Mouse (Mus musculus): Measurements from ENCODE around the gene Wfdc15a. TPM values are rescaled to one million over a fixed set of nuclear protein-coding genes. Genes with fewer than 3 reads are reported as not detected.

Gene Wfdc15a
- not detected in 2 replicates for polyA plus RNA-seq (2014; fragmentation: Nextera tagmentation; extraction: Ambion mirVana)

DNA sequence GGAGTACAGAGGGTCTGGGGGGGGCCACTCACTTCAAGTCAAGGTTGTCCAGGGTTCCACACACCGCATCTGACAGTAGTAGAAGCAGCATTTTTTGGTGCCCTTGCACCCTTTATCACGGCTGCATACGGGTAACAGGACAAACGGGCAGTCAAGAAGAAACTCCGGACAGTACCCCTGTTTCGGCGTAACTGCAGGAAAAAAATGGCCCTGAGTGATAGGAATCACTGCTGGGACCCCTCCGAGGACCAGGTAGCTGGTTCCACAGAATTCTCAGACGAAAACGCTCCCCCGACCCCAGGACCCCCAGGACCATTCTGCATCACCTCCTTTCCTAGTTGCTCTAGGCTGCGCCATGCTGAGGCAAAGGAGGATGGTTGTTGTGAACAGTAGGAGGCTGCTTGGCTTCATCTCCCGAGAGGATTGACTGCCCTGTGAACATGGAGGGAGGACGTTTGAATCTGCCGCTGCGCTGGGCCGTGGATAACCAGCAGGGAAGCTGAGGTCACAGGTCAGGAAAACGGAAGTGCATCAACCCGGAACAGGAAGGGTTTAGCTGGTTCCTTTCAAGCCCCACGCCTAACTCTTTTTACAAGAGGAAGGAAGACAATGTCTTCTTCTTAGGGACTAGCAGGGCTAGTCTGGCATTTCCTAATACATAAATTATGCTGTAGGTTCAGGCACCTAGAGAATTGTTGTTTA, at the start of gene Wfdc15a:
TSS of gene Wfdc15a (minus strand) at position 505 of the 702 bp plus-strand sequence.
- no peaks in the 10 kb centered on the region for H3K27me3 ChIP-seq (replicated peaks; ENCODE audit: control insufficient read depth, insufficient read depth, low read length)
- H3K27ac ChIP-seq (ENCODE audit: low read depth), result no peak within 1 kb of the TSS
- H3K4me2 ChIP-seq (ENCODE audit: low read length), result no peak within 1 kb of the TSS
- 78% methylated on average over 20 of the region's 20 CpGs for WGBS
- no peaks in the 10 kb centered on the region for H3K4me1 ChIP-seq (replicated peaks; ENCODE audit: control insufficient read depth, insufficient read depth, low read length)
- no peaks in the 10 kb centered on the region for H3K9me3 ChIP-seq (ENCODE audit: control insufficient read depth, low read length)
- no peaks in the 10 kb centered on the region for H3K36me3 ChIP-seq (ENCODE audit: control insufficient read depth, insufficient read depth, low read length)
- ATAC-seq (replicated peaks; ENCODE audit: low FRiP score, low TSS enrichment, low read depth), result no peak
- DNase-seq (ENCODE audit: low spot score), result no peak
- H3K4me3 ChIP-seq (ENCODE audit: low read depth, low read length), result no peak within 1 kb of the TSS
- no peak within 1 kb of the TSS for H3K9ac ChIP-seq (ENCODE audit: low read length)

DNA sequence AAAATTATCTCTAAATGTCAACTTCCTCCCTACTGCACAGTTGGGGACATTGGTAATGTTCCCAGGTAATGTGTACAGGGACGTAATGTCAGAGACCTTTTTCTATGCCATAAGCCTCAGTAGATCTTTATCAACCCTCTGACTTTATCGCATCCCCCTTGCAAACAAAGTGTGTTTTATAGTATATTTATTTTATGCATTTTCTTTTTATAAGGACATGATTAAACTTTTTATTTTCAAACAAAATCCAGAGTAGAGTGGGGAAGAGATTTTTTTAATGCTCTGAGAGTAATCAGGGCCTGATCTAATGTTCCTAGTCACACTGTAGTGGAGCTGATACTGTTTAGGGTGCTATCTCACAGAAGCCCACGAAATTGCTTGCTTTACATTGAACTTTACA, 38.4 kb upstream of the Wfdc15a start, which contains the start of gene Svs2:
TSS of gene Svs2 (minus strand) at position 101 of the 400 bp plus-strand sequence.
- DNase-seq (ENCODE audit: low spot score), result no peak
- Histone ChIP-seq H3K9ac (ENCODE audit: low read length) (no peak within 1 kb of the TSS), H3K27me3 (replicated peaks; ENCODE audit: control insufficient read depth, insufficient read depth, low read length) (no peaks in the 10 kb centered on the region), H3K36me3 (ENCODE audit: control insufficient read depth, insufficient read depth, low read length) (no peaks in the 10 kb centered on the region), H3K4me3 (ENCODE audit: low read depth, low read length) (no peak within 1 kb of the TSS), H3K4me1 (replicated peaks; ENCODE audit: control insufficient read depth, insufficient read depth, low read length) (no peaks in the 10 kb centered on the region), H3K9me3 (ENCODE audit: control insufficient read depth, low read length) (no peaks in the 10 kb centered on the region), H3K4me2 (ENCODE audit: low read length) (no peak within 1 kb of the TSS), H3K27ac (ENCODE audit: low read depth) (no peak within 1 kb of the TSS)
- 77% methylated on average over 3 of the region's 3 CpGs for WGBS
- no peak for ATAC-seq (replicated peaks; ENCODE audit: low FRiP score, low TSS enrichment, low read depth)

DNA sequence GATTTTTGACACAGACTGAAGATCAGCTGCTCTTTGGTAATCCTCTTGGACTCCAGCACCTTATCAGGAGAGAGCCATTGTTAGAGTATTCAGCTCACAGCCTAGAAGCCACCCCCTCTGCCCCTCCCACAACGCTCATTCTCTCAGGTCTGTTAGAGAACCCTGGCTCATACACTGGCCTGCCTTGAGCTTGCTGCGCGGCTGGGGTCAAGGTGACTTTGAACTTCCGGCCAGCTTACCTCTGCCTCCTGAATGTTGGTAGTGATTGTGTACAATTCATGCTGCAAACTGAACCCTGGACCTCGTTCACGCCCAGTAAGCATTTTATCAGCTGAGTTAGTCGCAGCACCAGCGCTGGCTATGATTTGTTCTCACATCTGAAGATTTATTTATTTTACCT, 32.7 kb upstream of the Wfdc15a start:
- Histone ChIP-seq H3K9me3 (ENCODE audit: control insufficient read depth, low read length) (no peaks in the 10 kb centered on the region), H3K27ac (ENCODE audit: low read depth) (no peak overlapping the region), H3K27me3 (replicated peaks; ENCODE audit: control insufficient read depth, insufficient read depth, low read length) (no peaks in the 10 kb centered on the region), H3K4me1 (replicated peaks; ENCODE audit: control insufficient read depth, insufficient read depth, low read length) (no peaks in the 10 kb centered on the region), H3K4me3 (ENCODE audit: low read depth, low read length) (no peak overlapping the region), H3K4me2 (ENCODE audit: low read length) (no peak overlapping the region), H3K36me3 (ENCODE audit: control insufficient read depth, insufficient read depth, low read length) (no peaks in the 10 kb centered on the region), H3K9ac (ENCODE audit: low read length) (no peak overlapping the region)
- no peak for ATAC-seq (replicated peaks; ENCODE audit: low FRiP score, low TSS enrichment, low read depth)
- no peak for DNase-seq (ENCODE audit: low spot score)
- 80% methylated on average over 8 of the region's 8 CpGs for WGBS

DNA sequence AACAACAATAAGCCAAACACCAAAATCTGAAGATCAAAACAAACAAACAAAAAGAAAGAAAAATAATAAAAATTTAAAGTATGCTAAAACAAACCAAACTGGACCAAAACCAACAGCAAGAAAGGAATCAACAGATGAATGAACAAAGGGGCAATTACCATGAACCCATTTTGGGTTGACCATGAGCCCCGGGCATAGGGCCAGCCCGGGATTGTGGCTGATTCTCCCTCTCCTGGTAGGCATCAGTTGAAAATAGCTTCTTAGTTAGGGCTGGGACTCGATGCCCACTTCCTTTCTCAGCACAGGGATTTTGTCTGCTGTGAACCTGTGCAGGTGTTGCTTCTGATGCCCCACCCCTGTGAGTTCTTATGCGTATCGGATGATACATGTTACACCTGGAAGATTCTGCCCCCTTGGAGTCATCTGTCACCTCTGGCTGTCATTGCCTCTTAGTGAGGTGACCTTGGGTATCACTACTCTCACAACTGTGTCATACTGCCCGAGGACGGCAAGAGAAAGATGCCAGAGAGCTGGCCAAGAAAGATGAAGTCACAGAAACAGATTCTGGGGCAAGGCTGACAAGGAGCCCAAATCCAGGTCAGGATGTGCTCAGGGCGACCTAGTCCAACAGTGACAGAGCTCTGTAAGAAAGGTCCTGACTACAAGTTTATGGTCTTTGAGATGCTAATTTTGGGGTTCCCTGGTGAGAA, 28.6 kb upstream of the Wfdc15a start:
- no peaks in the 10 kb centered on the region for H3K4me1 ChIP-seq (replicated peaks; ENCODE audit: control insufficient read depth, insufficient read depth, low read length)
- no peak overlapping the region for H3K27ac ChIP-seq (ENCODE audit: low read depth)
- no peaks in the 10 kb centered on the region for H3K36me3 ChIP-seq (ENCODE audit: control insufficient read depth, insufficient read depth, low read length)
- WGBS, result 84% methylated on average over 8 of the region's 8 CpGs
- ATAC-seq (replicated peaks; ENCODE audit: low FRiP score, low TSS enrichment, low read depth), result no peak
- H3K4me3 ChIP-seq (ENCODE audit: low read depth, low read length), result no peak overlapping the region
- no peaks in the 10 kb centered on the region for H3K27me3 ChIP-seq (replicated peaks; ENCODE audit: control insufficient read depth, insufficient read depth, low read length)
- DNase-seq (ENCODE audit: low spot score), result no peak
- no peak overlapping the region for H3K9ac ChIP-seq (ENCODE audit: low read length)
- H3K9me3 ChIP-seq (ENCODE audit: control insufficient read depth, low read length), result no peaks in the 10 kb centered on the region
- no peak overlapping the region for H3K4me2 ChIP-seq (ENCODE audit: low read length)

DNA sequence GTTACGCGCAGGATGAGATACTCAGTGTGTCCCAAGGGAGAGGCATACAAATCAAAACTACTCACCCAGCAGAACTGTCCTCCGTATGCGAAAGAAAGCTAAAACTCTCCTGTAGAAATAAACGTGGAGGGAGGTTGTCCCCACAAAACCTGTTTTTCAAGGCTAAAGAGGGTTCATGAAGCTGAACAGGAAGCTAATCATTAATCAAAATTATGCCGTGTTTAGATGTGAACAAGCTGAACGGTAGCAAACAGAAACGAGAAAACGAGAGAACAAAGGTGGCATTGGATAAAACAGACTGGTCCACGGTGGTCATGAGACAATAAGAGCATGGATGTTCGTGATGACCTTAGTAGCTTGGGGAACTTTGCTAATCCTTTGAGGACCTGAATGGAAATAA, 21.6 kb upstream of the Wfdc15a start, which contains the start of gene Wfdc15b:
TSS of gene Wfdc15b (minus strand) at position 139 of the 400 bp plus-strand sequence.
- Histone ChIP-seq H3K9ac (ENCODE audit: low read length) (no peak within 1 kb of the TSS), H3K27me3 (replicated peaks; ENCODE audit: control insufficient read depth, insufficient read depth, low read length) (no peaks in the 10 kb centered on the region), H3K4me3 (ENCODE audit: low read depth, low read length) (no peak within 1 kb of the TSS), H3K4me1 (replicated peaks; ENCODE audit: control insufficient read depth, insufficient read depth, low read length) (no peaks in the 10 kb centered on the region), H3K27ac (ENCODE audit: low read depth) (no peak within 1 kb of the TSS), H3K36me3 (ENCODE audit: control insufficient read depth, insufficient read depth, low read length) (no peaks in the 10 kb centered on the region), H3K4me2 (ENCODE audit: low read length) (peak within 1 kb of the TSS; percentile 5; the same call in 1 of the 2 replicates), H3K9me3 (ENCODE audit: control insufficient read depth, low read length) (no peaks in the 10 kb centered on the region)
- DNase-seq (ENCODE audit: low spot score), result peak; percentile 55
- 40% methylated on average over 11 of the region's 11 CpGs for WGBS
- ATAC-seq (replicated peaks; ENCODE audit: low FRiP score, low TSS enrichment, low read depth), result 0 out of 2 replicates have a peak, but pooled peaks have one; percentile 32

DNA sequence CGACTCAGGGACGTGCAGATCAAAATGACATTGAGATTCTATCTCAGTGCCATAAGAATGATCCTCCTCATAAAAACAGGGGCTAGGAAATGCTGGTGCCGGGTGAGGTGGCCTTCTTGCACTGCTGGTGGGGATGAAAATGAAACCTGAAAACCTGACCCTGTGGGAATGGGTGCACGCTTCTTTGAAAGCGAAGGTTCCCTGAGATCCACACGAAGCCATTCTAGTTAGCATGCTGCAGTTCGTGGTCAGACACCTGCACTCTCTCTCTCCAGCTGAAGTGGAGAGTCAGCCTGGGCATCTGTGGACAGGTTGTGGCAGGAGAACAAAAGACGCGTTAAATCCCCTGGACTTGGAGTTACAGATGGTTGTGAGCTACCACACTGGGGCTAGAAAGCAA, 19.4 kb upstream of the Wfdc15a start:
- H3K27me3 ChIP-seq (replicated peaks; ENCODE audit: control insufficient read depth, insufficient read depth, low read length), result no peaks in the 10 kb centered on the region
- H3K9me3 ChIP-seq (ENCODE audit: control insufficient read depth, low read length), result no peaks in the 10 kb centered on the region
- ATAC-seq (replicated peaks; ENCODE audit: low FRiP score, low TSS enrichment, low read depth), result no peak
- H3K4me3 ChIP-seq (ENCODE audit: low read depth, low read length), result no peak overlapping the region
- 88% methylated on average over 9 of the region's 9 CpGs for whole genome bisulfite sequencing
- no peak for DNase-seq (ENCODE audit: low spot score)
- no peaks in the 10 kb centered on the region for H3K36me3 ChIP-seq (ENCODE audit: control insufficient read depth, insufficient read depth, low read length)
- no peak overlapping the region for H3K27ac ChIP-seq (ENCODE audit: low read depth)
- H3K9ac ChIP-seq (ENCODE audit: low read length), result no peak overlapping the region
- no peak overlapping the region for H3K4me2 ChIP-seq (ENCODE audit: low read length)
- no peaks in the 10 kb centered on the region for H3K4me1 ChIP-seq (replicated peaks; ENCODE audit: control insufficient read depth, insufficient read depth, low read length)

DNA sequence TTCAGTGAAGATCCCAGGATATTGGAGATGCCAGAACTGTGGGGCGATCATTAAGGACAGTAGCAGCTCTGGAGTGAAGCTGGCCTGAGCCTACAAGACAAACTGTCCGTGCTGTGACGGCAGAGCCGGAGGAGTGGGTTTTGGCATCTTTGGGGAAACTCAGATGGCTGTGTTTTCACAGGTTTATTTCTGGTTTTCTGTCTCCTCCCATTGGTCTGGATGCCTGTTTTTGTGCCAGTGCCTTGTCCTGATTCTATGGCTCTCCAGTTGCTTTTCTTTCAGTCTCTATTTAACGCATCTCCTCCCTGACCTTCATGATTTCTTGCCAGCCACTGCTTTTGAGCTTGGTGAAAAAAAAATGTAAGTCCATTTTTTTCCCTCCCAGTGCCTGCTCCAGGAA, 12.8 kb upstream of the Wfdc15a start:
- WGBS, result 82% methylated on average over 5 of the region's 5 CpGs
- no peak for DNase-seq (ENCODE audit: low spot score)
- no peaks in the 10 kb centered on the region for H3K4me1 ChIP-seq (replicated peaks; ENCODE audit: control insufficient read depth, insufficient read depth, low read length)
- no peak overlapping the region for H3K27ac ChIP-seq (ENCODE audit: low read depth)
- no peak overlapping the region for H3K9ac ChIP-seq (ENCODE audit: low read length)
- no peaks in the 10 kb centered on the region for H3K27me3 ChIP-seq (replicated peaks; ENCODE audit: control insufficient read depth, insufficient read depth, low read length)
- ATAC-seq (replicated peaks; ENCODE audit: low FRiP score, low TSS enrichment, low read depth), result no peak
- H3K4me2 ChIP-seq (ENCODE audit: low read length), result no peak overlapping the region
- H3K36me3 ChIP-seq (ENCODE audit: control insufficient read depth, insufficient read depth, low read length), result no peaks in the 10 kb centered on the region
- no peak overlapping the region for H3K4me3 ChIP-seq (ENCODE audit: low read depth, low read length)
- H3K9me3 ChIP-seq (ENCODE audit: control insufficient read depth, low read length), result no peaks in the 10 kb centered on the region

DNA sequence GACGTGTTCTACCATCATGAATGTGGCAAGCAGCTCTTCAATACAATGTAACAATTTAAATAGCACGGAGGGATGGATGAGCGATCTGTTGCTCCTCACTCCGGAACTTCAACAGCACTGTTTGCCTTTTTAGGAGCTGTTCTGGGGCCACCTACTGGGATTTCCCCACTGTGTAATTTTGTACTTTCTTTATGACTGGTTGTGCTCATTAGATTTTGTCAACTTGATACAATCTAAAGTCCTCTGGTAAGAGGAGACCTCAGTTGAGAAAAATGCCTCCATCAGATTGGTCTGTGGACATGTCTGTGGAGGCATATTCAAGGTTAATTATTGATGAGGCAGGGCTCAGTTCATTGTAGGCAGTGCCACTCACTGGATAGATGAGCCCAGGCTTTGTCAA, 11.0 kb upstream of the Wfdc15a start:
- DNase-seq (ENCODE audit: low spot score) (no peak), ATAC-seq (replicated peaks; ENCODE audit: low FRiP score, low TSS enrichment, low read depth) (no peak)
- H3K36me3 ChIP-seq (ENCODE audit: control insufficient read depth, insufficient read depth, low read length), result no peaks in the 10 kb centered on the region
- no peaks in the 10 kb centered on the region for H3K27me3 ChIP-seq (replicated peaks; ENCODE audit: control insufficient read depth, insufficient read depth, low read length)
- no peak overlapping the region for H3K27ac ChIP-seq (ENCODE audit: low read depth)
- no peaks in the 10 kb centered on the region for H3K4me1 ChIP-seq (replicated peaks; ENCODE audit: control insufficient read depth, insufficient read depth, low read length)
- H3K9me3 ChIP-seq (ENCODE audit: control insufficient read depth, low read length), result no peaks in the 10 kb centered on the region
- H3K4me3 ChIP-seq (ENCODE audit: low read depth, low read length), result no peak overlapping the region
- H3K4me2 ChIP-seq (ENCODE audit: low read length), result no peak overlapping the region
- WGBS, result 85% methylated on average over 4 of the region's 4 CpGs
- no peak overlapping the region for H3K9ac ChIP-seq (ENCODE audit: low read length)

Measured in intestine, embryonic 14.5 days (tissue).